Mouse (Mus musculus) mesoderm, embryonic 11.5 days (tissue): ENCODE data around the gene Fpgs.

Experiments used
- DNase-seq: peaks from one replicate; pipeline ENCODE4 v3.0.0-alpha.2; 2012; ENCODE audit warnings: low read depth, low spot score

Gene Fpgs

DNA sequence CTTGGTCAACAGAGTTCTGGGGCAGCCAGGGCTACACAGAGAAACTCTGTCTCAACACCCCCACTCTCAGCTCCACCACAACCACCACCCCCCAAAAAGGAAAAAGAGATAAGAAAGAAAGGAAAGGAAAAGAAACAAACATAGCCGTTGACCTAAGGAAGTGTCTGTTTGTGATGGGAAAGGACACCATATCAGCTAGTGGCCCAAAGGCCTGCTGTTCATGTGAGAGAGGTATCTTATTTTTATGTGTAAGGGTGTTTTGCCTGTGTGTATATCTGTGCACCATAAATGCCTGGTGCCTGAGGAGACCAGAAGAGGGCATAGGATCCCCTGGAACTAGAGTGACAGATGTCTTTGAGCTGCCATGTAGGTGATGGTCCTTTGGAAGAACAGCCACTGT is 64.3 kb downstream of the Fpgs start:
- DNase-seq = no peak

DNA sequence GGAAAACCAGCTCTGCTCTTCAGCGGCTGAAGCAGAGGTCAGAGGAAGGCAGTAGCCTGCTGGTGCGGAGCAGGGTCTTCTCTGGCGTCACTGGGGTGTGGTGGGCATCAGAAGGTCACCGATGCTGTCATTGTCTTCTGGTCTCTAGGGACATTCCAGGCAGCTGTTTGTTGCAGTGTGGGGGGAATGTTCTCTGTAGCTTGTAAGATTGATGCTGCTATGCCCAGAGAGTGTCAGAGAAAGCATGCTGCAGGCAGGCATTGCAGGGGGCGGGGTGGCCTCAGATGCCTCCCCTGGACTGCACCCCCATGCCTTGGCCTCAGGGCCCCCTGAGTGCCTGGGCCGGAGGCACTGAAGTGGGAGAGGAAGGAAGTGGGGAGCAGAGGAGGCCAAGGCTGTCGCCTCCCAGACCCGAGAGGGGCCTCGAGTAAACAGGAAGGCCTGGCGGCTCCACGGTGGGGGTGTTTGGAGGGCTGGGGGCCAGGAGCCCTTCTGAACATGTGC is 66.1 kb downstream of the Fpgs start:
- DNase-seq = peak; percentile 72

DNA sequence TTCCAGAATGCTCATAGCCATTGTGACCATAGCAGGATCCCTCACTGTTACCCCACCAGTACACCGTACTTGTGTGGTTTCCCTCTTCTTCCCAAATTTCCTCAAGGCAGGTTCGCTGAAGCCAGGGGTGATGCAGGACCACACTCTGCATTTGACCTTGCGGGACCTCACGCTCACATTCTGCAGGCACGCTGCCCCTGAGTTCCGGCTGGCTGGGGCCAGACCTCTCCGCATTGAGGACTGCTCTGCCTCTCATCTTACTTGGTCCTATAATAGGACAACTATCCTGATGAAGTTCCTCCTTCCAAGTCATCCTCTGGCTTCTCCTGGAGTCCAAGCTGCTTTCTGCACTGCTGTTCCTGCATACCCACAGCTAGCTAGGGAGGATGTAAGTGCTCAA is 67.3 kb downstream of the Fpgs start:
- no peak for DNase-seq

DNA sequence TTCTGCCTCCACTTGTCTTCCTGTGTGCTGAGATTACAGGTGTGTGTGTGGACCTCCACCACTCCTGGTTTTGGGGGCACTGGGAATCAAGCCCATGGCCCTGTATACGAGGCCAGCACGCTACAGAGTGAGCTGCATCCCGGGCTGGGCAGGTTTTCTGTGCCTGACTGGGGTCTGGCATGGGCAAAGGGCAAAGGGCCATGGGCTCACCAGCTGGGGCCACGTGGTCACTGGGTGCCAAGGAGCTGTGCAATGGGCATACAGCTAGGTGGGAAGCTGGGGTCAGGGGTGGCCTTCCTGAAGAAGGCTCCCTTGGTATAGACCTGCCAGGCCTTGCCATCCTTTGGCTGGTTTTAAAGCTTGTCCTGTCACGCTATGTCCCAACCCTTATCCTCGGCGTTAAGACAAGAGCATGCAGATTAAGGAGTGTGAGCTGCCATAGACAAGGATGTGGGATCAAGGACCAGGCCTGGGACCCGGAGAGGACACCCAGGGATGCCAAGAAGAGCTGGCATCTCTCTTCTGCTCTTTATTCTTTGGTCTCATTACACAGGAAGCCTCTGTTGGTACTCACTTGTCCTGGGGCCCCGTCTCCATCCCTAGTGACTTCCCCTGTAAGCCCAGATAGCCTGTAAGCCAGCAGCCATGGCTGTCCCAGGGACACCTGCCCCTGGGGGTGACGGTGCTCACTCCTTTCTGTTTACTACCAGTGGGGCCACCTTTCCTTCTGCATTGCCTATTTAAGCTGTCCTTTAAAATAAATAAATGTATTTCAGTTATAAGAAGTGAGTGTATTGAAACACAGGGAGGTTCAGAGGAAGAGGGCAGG is 69.5 kb downstream of the Fpgs start:
- no peak for DNase-seq

DNA sequence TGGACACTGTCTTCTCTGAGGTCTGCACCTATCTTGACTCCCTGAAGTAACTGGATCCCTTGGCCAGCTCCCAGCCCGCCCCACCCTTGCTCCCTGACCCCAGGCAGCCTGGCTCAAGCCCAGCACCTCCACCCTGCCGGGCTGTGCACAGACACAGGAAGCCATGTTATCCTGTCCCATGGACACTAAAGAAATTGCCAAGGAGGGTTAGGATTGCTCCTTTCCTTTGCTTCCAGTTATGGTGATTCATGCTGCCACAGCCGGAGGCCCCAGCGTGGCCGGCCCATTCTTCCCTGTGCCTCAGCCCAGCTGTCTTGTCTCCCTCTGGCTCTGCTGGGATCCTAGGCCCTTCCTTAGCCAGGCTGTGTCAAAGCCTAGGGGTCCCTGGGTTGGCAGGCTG is 70.3 kb downstream of the Fpgs start:
- no peak for DNase-seq
